Mouse (Mus musculus): ENCODE measurements around the gene Kpna6. TPM values are rescaled to one million over a fixed set of nuclear protein-coding genes. Genes with fewer than 3 reads are reported as not detected.

Kpna6 gene
- polyA plus RNA-seq, 1 experiment from 2014 or later = 16.5 TPM

- Histone ChIP-seq H3K27me3 (no peaks in the 10 kb centered on the region), H3K9me3 (no peaks in the 10 kb centered on the region), H3K4me3 (peak overlapping the region; percentile 60), H3K4me2 (peak overlapping the region; percentile 71), H3K27ac (peak overlapping the region; percentile 84), H3K9ac (peak overlapping the region; percentile 61), H3K4me1 (peaks cover 50% of the 10 kb centered on the region), H3K36me3 (peaks cover 19% of the 10 kb centered on the region)
- ATAC-seq (ENCODE audit: borderline replicate concordance, extremely low read depth, low FRiP score, low TSS enrichment) = no peak
- WGBS = 16% methylated on average over 8 of the region's 8 CpGs
Observed at GRCm38 (mm10) chr4:129622803-129623535, 49.6 kb downstream of the Kpna6 start.

- WGBS = 71% methylated on average over 11 of the region's 11 CpGs
- peak overlapping the region; percentile 60 for H3K4me3 ChIP-seq
- no peaks in the 10 kb centered on the region for H3K27me3 ChIP-seq
- peaks cover 12% of the 10 kb centered on the region for H3K36me3 ChIP-seq
- peak overlapping the region; percentile 68; the same call in 1 of the 2 replicates for H3K27ac ChIP-seq
- peak overlapping the region; percentile 71 for H3K4me2 ChIP-seq
- H3K9ac ChIP-seq = no peak overlapping the region
- H3K9me3 ChIP-seq = no peaks in the 10 kb centered on the region
- no peak for ATAC-seq (ENCODE audit: borderline replicate concordance, extremely low read depth, low FRiP score, low TSS enrichment)
- H3K4me1 ChIP-seq = peaks cover 50% of the 10 kb centered on the region
Observed at GRCm38 (mm10) chr4:129622120-129622802, 50.3 kb downstream of the Kpna6 start.

GRCm38 (mm10) chr4:129621283-129621841 is 51.2 kb downstream of the Kpna6 start:
- H3K9ac ChIP-seq = no peak overlapping the region

GRCm38 (mm10) chr4:129620419-129621282 is 51.9 kb downstream of the Kpna6 start:
- Histone ChIP-seq H3K36me3 (no peaks in the 10 kb centered on the region; the same call in none of the 2 replicates), H3K27ac (peak overlapping the region; percentile 68), H3K27me3 (no peaks in the 10 kb centered on the region), H3K9ac (no peak overlapping the region), H3K4me2 (peak overlapping the region; percentile 11; the same call in 1 of the 2 replicates), H3K4me3 (no peak overlapping the region), H3K4me1 (peaks cover 37% of the 10 kb centered on the region), H3K9me3 (no peaks in the 10 kb centered on the region)
- ATAC-seq (ENCODE audit: borderline replicate concordance, extremely low read depth, low FRiP score, low TSS enrichment) = no peak
- WGBS = 76% methylated on average over 11 of the region's 11 CpGs

More at GRCm38 (mm10) chr4:129621283-129621841, 51.2 kb downstream of the Kpna6 start:
- ATAC-seq (ENCODE audit: borderline replicate concordance, extremely low read depth, low FRiP score, low TSS enrichment) = no peak
- Histone ChIP-seq H3K4me2 (peak overlapping the region; percentile 11; the same call in 1 of the 2 replicates), H3K36me3 (peaks cover 3% of the 10 kb centered on the region), H3K4me1 (peaks cover 44% of the 10 kb centered on the region), H3K27me3 (no peaks in the 10 kb centered on the region), H3K27ac (peak overlapping the region; percentile 68), H3K9me3 (no peaks in the 10 kb centered on the region), H3K4me3 (no peak overlapping the region)
- WGBS = 71% methylated on average over 8 of the region's 8 CpGs

GRCm38 (mm10) chr4:129618786-129619691 is 53.5 kb downstream of the Kpna6 start, which contains the start of gene Iqcc:
TSS of gene Iqcc (minus strand) at chr4:129619099.
- H3K27me3 ChIP-seq = no peaks in the 10 kb centered on the region
- WGBS = 3% methylated on average over 44 of the region's 44 CpGs
- peak within 1 kb of the TSS; percentile 83 for H3K27ac ChIP-seq
- H3K4me1 ChIP-seq = peaks cover 27% of the 10 kb centered on the region
- peak within 1 kb of the TSS; percentile 78 for H3K9ac ChIP-seq
- no peaks in the 10 kb centered on the region; the same call in none of the 2 replicates for H3K36me3 ChIP-seq
- peak; percentile 88 for ATAC-seq (ENCODE audit: borderline replicate concordance, extremely low read depth, low FRiP score, low TSS enrichment)
- peak within 1 kb of the TSS; percentile 75 for H3K4me3 ChIP-seq
- no peaks in the 10 kb centered on the region for H3K9me3 ChIP-seq
- peak within 1 kb of the TSS; percentile 86 for H3K4me2 ChIP-seq

- Histone ChIP-seq H3K9ac (peak overlapping the region; percentile 78), H3K4me2 (peak overlapping the region; percentile 86), H3K36me3 (no peaks in the 10 kb centered on the region; the same call in none of the 2 replicates), H3K4me3 (peak overlapping the region; percentile 75), H3K4me1 (peaks cover 31% of the 10 kb centered on the region), H3K27ac (peak overlapping the region; percentile 83; the same call in 1 of the 2 replicates), H3K27me3 (no peaks in the 10 kb centered on the region), H3K9me3 (no peaks in the 10 kb centered on the region)
- ATAC-seq (ENCODE audit: borderline replicate concordance, extremely low read depth, low FRiP score, low TSS enrichment) = no peak
- 91% methylated on average over 5 of the region's 5 CpGs for WGBS
Observed at GRCm38 (mm10) chr4:129618031-129618430, 54.5 kb downstream of the Kpna6 start.

GRCm38 (mm10) chr4:129617121-129617641 is 55.4 kb downstream of the Kpna6 start:
- Histone ChIP-seq H3K9me3 (no peaks in the 10 kb centered on the region), H3K4me2 (no peak overlapping the region), H3K4me1 (peaks cover 22% of the 10 kb centered on the region), H3K36me3 (no peaks in the 10 kb centered on the region; the same call in none of the 2 replicates), H3K4me3 (no peak overlapping the region), H3K9ac (no peak overlapping the region), H3K27ac (no peak overlapping the region), H3K27me3 (no peaks in the 10 kb centered on the region)
- no peak for ATAC-seq (ENCODE audit: borderline replicate concordance, extremely low read depth, low FRiP score, low TSS enrichment)
- WGBS = 89% methylated on average over 7 of the region's 7 CpGs

- no peak for ATAC-seq (ENCODE audit: borderline replicate concordance, extremely low read depth, low FRiP score, low TSS enrichment)
- H3K4me3 ChIP-seq = no peak overlapping the region
- WGBS = 89% methylated on average over 3 of the region's 3 CpGs
Observed at GRCm38 (mm10) chr4:129616631-129617030, 55.9 kb downstream of the Kpna6 start.

GRCm38 (mm10) chr4:129615801-129616290 is 56.7 kb downstream of the Kpna6 start:
- peaks cover 19% of the 10 kb centered on the region for H3K4me1 ChIP-seq
- no peak overlapping the region for H3K27ac ChIP-seq
- no peak for ATAC-seq (ENCODE audit: borderline replicate concordance, extremely low read depth, low FRiP score, low TSS enrichment)
- H3K9ac ChIP-seq = no peak overlapping the region
- H3K9me3 ChIP-seq = no peaks in the 10 kb centered on the region
- no peak overlapping the region for H3K4me3 ChIP-seq
- H3K27me3 ChIP-seq = no peaks in the 10 kb centered on the region
- 89% methylated on average over 9 of the region's 9 CpGs for WGBS
- no peak overlapping the region for H3K4me2 ChIP-seq
- H3K36me3 ChIP-seq = no peaks in the 10 kb centered on the region; the same call in none of the 2 replicates

More at GRCm38 (mm10) chr4:129616631-129617030, 55.9 kb downstream of the Kpna6 start:
- Histone ChIP-seq H3K27me3 (no peaks in the 10 kb centered on the region), H3K9me3 (no peaks in the 10 kb centered on the region), H3K4me2 (no peak overlapping the region), H3K36me3 (no peaks in the 10 kb centered on the region; the same call in none of the 2 replicates), H3K4me1 (peaks cover 19% of the 10 kb centered on the region), H3K9ac (no peak overlapping the region), H3K27ac (no peak overlapping the region)

- no peaks in the 10 kb centered on the region; the same call in none of the 2 replicates for H3K36me3 ChIP-seq
- no peak within 1 kb of the TSS for H3K4me2 ChIP-seq
- ATAC-seq (ENCODE audit: borderline replicate concordance, extremely low read depth, low FRiP score, low TSS enrichment) = no peak
- H3K4me1 ChIP-seq = peaks cover 16% of the 10 kb centered on the region
- H3K4me3 ChIP-seq = no peak within 1 kb of the TSS
- H3K9me3 ChIP-seq = no peaks in the 10 kb centered on the region
- no peak within 1 kb of the TSS for H3K9ac ChIP-seq
- no peaks in the 10 kb centered on the region for H3K27me3 ChIP-seq
- 62% methylated on average over 6 of the region's 6 CpGs for WGBS
- H3K27ac ChIP-seq = no peak within 1 kb of the TSS
Observed at GRCm38 (mm10) chr4:129614093-129614492, 58.5 kb downstream of the Kpna6 start, which contains the start of gene Dcdc2b. TSS of gene Dcdc2b (minus strand) at chr4:129614257.

Measured in lung, embryonic 15.5 days (tissue).